Mouse (Mus musculus) liver, postnatal 0 days (tissue): Measurements from ENCODE around the gene Tefm.

Experiments
- CTCF ChIP-seq: sonication (generic); IDR thresholded peaks from 2 replicates; pipeline ENCODE4 v1.5.1; 2016; ENCODE audit warnings: antibody characterized with exemption, low read depth
- EP300 ChIP-seq: IDR thresholded peaks from 2 replicates; pipeline ENCODE4 v1.6.1; 2016; ENCODE audit warnings: antibody characterized with exemption, low read depth, mild to moderate bottlenecking

GRCm38 (mm10) chr11:80168611-80169249 is 26.8 kb upstream of the Tefm start:
- TF ChIP-seq EP300 (no peak), CTCF (no peak)
